Mouse (Mus musculus) kidney, adult 2 months (tissue): ENCODE data around the gene Lrtm2.

Experiments used
- CTCF ChIP-seq: fragments of 200-500 bp; conservative IDR thresholded peaks from 2 replicates; pipeline ENCODE4 v1.5.1; 2011; ENCODE audit warnings: low read depth, mild to moderate bottlenecking, control low read depth, low read length, moderate library complexity, mixed read lengths; ENCODE audit not compliant: insufficient read depth, insufficient read length
- POLR2A ChIP-seq: fragments of 200-500 bp; IDR thresholded peaks from one replicate; pipeline ENCODE4 v1.6.1; 2011; ENCODE audit warnings: low read depth, low read length, control low read depth

DNA sequence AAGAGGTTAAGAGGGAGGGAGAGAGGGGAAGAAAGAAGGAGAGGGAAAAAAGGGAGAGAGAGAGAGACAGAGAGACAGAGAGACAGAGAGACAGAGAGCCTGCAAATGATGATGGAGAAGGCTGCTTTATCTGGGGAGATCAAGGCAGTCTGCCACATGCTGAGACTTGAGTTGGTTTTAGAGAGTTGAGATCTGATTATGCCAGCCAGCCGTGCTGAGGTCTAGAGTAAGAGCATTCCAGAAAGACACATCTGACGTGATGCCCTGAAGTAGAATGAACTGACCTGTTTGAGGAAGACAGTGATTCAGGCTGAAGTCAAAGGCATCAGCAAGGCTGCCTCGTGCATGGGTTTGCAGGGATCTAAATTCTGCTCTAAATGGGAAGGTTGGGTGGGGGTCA is 3.3 kb upstream of the Lrtm2 start:
- TF ChIP-seq POLR2A (no peak), CTCF (no peak)
